Mouse (Mus musculus) B cell, adult 67 days (primary cell): ENCODE data around the gene Krt18. TPM values are rescaled to one million over a fixed set of nuclear protein-coding genes. Genes with fewer than 3 reads are reported as not detected.

Source experiments
- total RNA-seq, 2 experiments: library from RNA; stranded (reverse); gene quantifications; 4 replicates each; pipeline ENCODE4 v1.2.4; 2023

Gene Krt18
- total RNA-seq, result not detected

DNA sequence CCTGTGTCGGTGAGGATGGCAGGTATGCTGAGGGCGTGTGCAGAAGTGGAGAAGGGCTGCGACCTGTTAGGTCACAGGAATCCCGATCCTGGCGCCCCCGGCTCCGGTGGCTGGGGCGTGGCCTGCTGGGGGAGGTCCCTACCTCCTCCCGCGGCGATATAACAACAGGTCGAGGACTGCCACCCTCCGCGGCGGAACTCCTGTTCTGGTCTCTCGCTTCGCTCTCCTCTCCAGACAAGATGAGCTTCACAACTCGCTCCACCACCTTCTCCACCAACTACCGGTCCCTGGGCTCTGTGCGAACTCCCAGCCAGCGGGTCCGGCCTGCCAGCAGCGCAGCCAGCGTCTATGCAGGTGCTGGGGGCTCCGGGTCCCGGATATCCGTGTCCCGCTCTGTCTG, at the start of gene Krt18:
TSS of gene Krt18 (plus strand) at position 141 of the 400 bp plus-strand sequence.

GRCm38 (mm10) chr15:102004189-102004588, 23.8 kb upstream of the Krt18 start, which contains the start of gene Krt8:
Gene Krt8 (minus strand): TSS chr15:102004482.

GRCm38 (mm10) chr15:102073559-102074069, 45.6 kb downstream of the Krt18 start, which contains the start of gene Eif4b:
Gene Eif4b (plus strand): TSS chr15:102073773.

Other genes starting within 250 kb of the Krt18 start
- gene Krt72, start 241.7 kb upstream of the Krt18 start, total RNA-seq, result not detected
- not detected for gene Krt73, start 225.8 kb upstream of the Krt18 start, total RNA-seq
- not detected for gene Krt2, start 210.0 kb upstream of the Krt18 start, total RNA-seq
- gene Krt1, start 177.4 kb upstream of the Krt18 start, total RNA-seq, result not detected
- gene Krt77, start 158.5 kb upstream of the Krt18 start, total RNA-seq, result not detected
- not detected for gene Krt76, start 135.3 kb upstream of the Krt18 start, total RNA-seq
- not detected for gene Krt4, start 103.4 kb upstream of the Krt18 start, total RNA-seq
- not detected for gene Krt79, start 87.9 kb upstream of the Krt18 start, total RNA-seq
- not detected for gene Krt78, start 73.9 kb upstream of the Krt18 start, total RNA-seq
- not detected for gene Krt8, start 23.7 kb upstream of the Krt18 start, total RNA-seq
- 100 to 1,000 TPM; 241 to 248 TPM for gene Eif4b, start 45.6 kb downstream of the Krt18 start, total RNA-seq
- gene Tns2, start 72.2 kb downstream of the Krt18 start, total RNA-seq, result under 1 TPM; 0.15 to 0.77 TPM
- gene Spryd3, start 108.1 kb downstream of the Krt18 start, total RNA-seq, result 10 to 100 TPM; 37.2 to 42.0 TPM
- not detected for gene Igfbp6, start 116.2 kb downstream of the Krt18 start, total RNA-seq
- gene Soat2, start 122.3 kb downstream of the Krt18 start, total RNA-seq, result under 1 TPM; 0.41 to 0.50 TPM
- gene Zfp740, start 175.1 kb downstream of the Krt18 start, total RNA-seq, result 100 to 1,000 TPM; 146 to 149 TPM
- 10 to 100 TPM; 23.3 to 26.4 TPM for gene Csad, start 176.5 kb downstream of the Krt18 start, total RNA-seq
- 100 to 1,000 TPM; 229 to 246 TPM for gene Itgb7, start 203.8 kb downstream of the Krt18 start, total RNA-seq
- under 1 TPM in 1 of 2 experiments, not detected in 1; 0.38 TPM for gene Rarg, start 229.3 kb downstream of the Krt18 start, total RNA-seq
- not detected for gene Gm9918, start 242.4 kb downstream of the Krt18 start, total RNA-seq